ENCODE assay signal across 14 mouse cellular contexts in the genomic region with DNA sequence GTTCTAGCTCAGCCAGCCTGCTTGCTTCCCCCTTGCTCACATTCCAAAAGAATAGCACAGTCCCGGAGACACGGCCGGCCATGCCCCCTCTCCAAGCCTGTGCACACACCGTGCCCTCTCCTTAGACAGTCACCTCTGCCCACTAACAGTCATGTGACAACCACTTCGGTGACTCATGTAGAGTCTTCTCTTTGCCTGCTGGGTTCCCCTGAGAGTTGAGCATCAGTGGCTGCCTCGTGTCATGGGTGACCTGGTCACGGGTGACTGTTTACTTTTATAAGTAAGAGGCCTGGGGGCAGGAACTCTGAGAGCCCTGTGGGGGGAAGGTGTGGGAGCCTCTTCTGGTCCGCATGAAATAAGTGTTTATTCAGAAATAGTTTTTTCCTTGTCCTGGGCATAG. TPM values are rescaled to one million over a fixed set of nuclear protein-coding genes. Genes with fewer than 3 reads are reported as not detected.
A peak's percentile ranks its signal among the peaks of the same experiment; 100 is the strongest.
DNase-seq lines count a peak whose midpoint lies in the region; ATAC-seq and TF ChIP-seq lines count a peak whose summit lies in the region.
"Had no signal": no experiment of that assay in that cellular context is flagged by ENCODE, and none has a peak within 500 bp of the region (broad histone marks: within the 10 kb centered on the region; RNA-seq: fewer than 3 reads in every experiment).

No protein-coding gene starts in this region.

- no peak for TF ChIP-seq POLR2A in brain, embryonic 14.5 days (IDR thresholded peaks at IDR 0.05; ENCODE audit: borderline replicate concordance, extremely low read depth, insufficient read depth, insufficient read length, poor library complexity, severe bottlenecking)

- TF ChIP-seq CTCF in brain, embryonic 14.5 days (IDR thresholded peaks at IDR 0.05; ENCODE audit: borderline replicate concordance, extremely low read depth, insufficient read depth, insufficient read length) = no peak

- no peaks in the 10 kb centered on the region for H3K9me3 ChIP-seq in hindbrain, embryonic 13.5 days
- no peaks in the 10 kb centered on the region for H3K9me3 ChIP-seq in neural tube, embryonic 15.5 days (replicated peaks)

- WGBS in hindbrain, embryonic 13.5 days = 45% methylated on average over 8 of the region's 8 CpGs
- 50% methylated on average over 8 of the region's 8 CpGs for WGBS in neural tube, embryonic 15.5 days

- DNase-seq in right cerebral cortex, postnatal 4 days = peak; percentile 3
- DNase-seq in right cerebral cortex, postnatal 36 days (ENCODE audit: low spot score in 2 of 2) = no peak
- peak; percentile 20 for DNase-seq in brain, embryonic 14.5 days (ENCODE audit: low read depth)
- DNase-seq in thymus, adult 18-20 months = no peak
- no peak for DNase-seq in c-Kit-positive CD71-positive TER-119-positive erythroid progenitor cells, embryonic 14.5 days (ENCODE audit: low spot score)
- DNase-seq: cerebellum, postnatal 36 days; kidney, postnatal 10 days had no signal

- peaks cover 6% of the 10 kb centered on the region; the same call in 1 of the 2 replicates for H3K27me3 ChIP-seq in hindbrain, embryonic 13.5 days
- H3K27me3 ChIP-seq in neural tube, embryonic 15.5 days (replicated peaks) = no peaks in the 10 kb centered on the region

- ATAC-seq in hindbrain, embryonic 13.5 days (ENCODE audit: low FRiP score) = no peak
- ATAC-seq in neural tube, embryonic 15.5 days (ENCODE audit: low FRiP score) = no peak
- no peak for ATAC-seq in megakaryocyte progenitor cell, adult 5-6 weeks (replicated peaks; ENCODE audit: poor library complexity)

- H3K4me1 ChIP-seq in hindbrain, embryonic 13.5 days (replicated peaks) = peaks cover 87% of the 10 kb centered on the region
- H3K4me1 ChIP-seq in neural tube, embryonic 15.5 days = peaks cover 76% of the 10 kb centered on the region

- peaks cover 14% of the 10 kb centered on the region for H3K36me3 ChIP-seq in hindbrain, embryonic 13.5 days
- peaks cover 14% of the 10 kb centered on the region for H3K36me3 ChIP-seq in neural tube, embryonic 15.5 days

- peak overlapping the region; percentile 99 for H3K27ac ChIP-seq in hindbrain, embryonic 13.5 days
- peak overlapping the region; percentile 98 for H3K27ac ChIP-seq in neural tube, embryonic 15.5 days (replicated peaks)

- no peak overlapping the region for H3K9ac ChIP-seq in hindbrain, embryonic 13.5 days
- H3K9ac ChIP-seq in neural tube, embryonic 15.5 days (replicated peaks) = no peak overlapping the region

- H3K4me2 ChIP-seq in hindbrain, embryonic 13.5 days = no peak overlapping the region
- no peak overlapping the region for H3K4me2 ChIP-seq in neural tube, embryonic 15.5 days

- no peak overlapping the region for H3K4me3 ChIP-seq in hindbrain, embryonic 13.5 days
- H3K4me3 ChIP-seq in neural tube, embryonic 15.5 days (replicated peaks) = no peak overlapping the region

RNA-seq across cellular contexts. Expression of a gene that starts 20.5 kb away (rescaled TPM):
- polyA plus RNA-seq in brain, embryonic 14.5 days (2012; rRNA removed) = 0.45 and 0.73 TPM in 2 replicates
- polyA plus RNA-seq in hindbrain, embryonic 13.5 days (2015; fragmentation: Nextera tagmentation; extraction: Ambion mirVana) = 0.22 and 0.32 TPM in 2 replicates
- polyA plus RNA-seq in neural tube, embryonic 15.5 days (2015; fragmentation: Nextera tagmentation; extraction: Ambion mirVana) = 0.78 and 0.83 TPM in 2 replicates
- total RNA-seq in megakaryocyte progenitor cell, adult 5-6 weeks (2015) = not detected in 2 replicates
- 0.14 TPM in 1 of 2 replicates, not detected in the other for total RNA-seq in megakaryocyte progenitor cell, adult 5-6 weeks (2017)
- total RNA-seq: hematopoietic stem cell, adult 5-6 weeks; left cerebral cortex, adult 8-10 months had no signal

RNA-seq across cellular contexts. Expression of a gene that starts 53.0 kb away (rescaled TPM):
- 0.11 TPM in 1 of 2 replicates, not detected in the other for polyA plus RNA-seq in brain, embryonic 14.5 days (2012; rRNA removed)
- polyA plus RNA-seq in hindbrain, embryonic 13.5 days (2015; fragmentation: Nextera tagmentation; extraction: Ambion mirVana) = 0.29 and 0.70 TPM in 2 replicates
- 0.26 TPM in 1 of 2 replicates, not detected in the other for polyA plus RNA-seq in neural tube, embryonic 15.5 days (2015; fragmentation: Nextera tagmentation; extraction: Ambion mirVana)
- total RNA-seq in megakaryocyte progenitor cell, adult 5-6 weeks (2015) = 0.10 TPM in 1 of 2 replicates, not detected in the other
- not detected in 2 replicates for total RNA-seq in megakaryocyte progenitor cell, adult 5-6 weeks (2017)
- total RNA-seq: hematopoietic stem cell, adult 5-6 weeks; liver, adult 2 months had no signal
- polyA plus RNA-seq: embryonic facial prominence, embryonic 14.5 days; liver, adult 2 months had no signal

Comparison
In these comparisons a context has a peak if more than half of its experiments do, and no peak if none do; other contexts are left out.
1. DNase-seq: peak in right cerebral cortex, postnatal 4 days (single experiment) and brain, embryonic 14.5 days (single experiment); none in right cerebral cortex, postnatal 36 days (0 of 2), thymus, adult 18-20 months (0 of 2) and c-Kit-positive CD71-positive TER-119-positive erythroid progenitor cells, embryonic 14.5 days (single experiment).